Mouse (Mus musculus): ENCODE measurements around the gene Irak3.

Gene Irak3

DNA sequence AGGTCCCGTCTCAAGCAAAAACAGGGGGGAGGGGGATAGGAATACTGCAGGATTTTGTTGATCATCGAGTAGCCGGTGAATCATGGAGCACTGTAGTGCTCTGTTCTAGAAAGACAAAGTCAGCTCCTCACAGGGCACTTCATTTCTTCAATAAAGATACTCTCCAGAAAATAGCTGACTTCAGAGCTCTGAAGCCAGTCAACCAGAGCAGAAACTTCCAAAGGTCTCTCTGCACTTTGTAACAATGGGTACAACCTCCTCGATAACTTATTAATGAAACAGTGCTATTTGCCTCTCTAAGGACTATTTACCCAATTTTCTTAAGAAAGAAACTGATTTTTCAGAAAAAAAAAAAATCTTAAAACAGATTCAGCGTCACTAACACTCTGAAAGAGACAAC, 106.2 kb downstream of the Irak3 start:
- no peak for DNase-seq (ENCODE audit: low spot score)

DNA sequence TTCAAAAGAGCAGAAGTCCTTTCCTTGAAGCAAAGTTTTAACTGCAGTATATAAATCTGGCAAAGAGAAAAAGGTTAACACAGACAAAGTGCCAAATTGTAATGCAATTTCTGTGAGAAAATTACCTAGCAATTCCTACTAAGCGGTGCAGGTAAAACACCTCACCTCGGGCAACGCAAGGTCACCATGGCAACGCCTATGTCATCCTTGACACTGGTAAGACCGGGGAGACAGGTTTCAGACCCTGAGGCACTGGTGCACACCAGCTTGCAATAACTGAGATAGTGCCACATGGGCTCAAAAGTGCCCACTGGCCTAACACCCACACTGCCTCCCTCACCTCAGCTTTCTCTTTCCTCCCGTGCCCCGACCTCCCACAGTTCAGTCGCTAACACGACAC, 106.8 kb downstream of the Irak3 start:
- no peak for DNase-seq (ENCODE audit: low spot score)

DNA sequence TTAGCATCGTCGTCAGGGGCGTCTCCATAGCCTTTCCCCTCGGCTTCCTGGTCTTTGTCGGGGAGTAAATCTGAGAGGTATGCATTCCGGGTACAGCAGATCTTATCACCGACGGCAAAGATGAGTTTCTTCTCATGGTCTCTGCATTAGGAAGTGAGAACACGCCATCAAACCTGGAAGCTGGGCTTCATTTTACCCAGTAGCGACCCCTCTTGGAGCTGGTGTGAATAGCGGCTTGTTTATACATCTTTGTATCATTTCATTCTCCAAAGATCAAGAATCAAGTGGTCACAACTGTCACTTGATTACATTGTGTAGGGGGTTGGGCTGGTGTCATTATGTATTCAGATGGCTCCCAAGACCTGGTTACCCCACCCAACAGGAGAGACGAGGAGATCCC, 109.4 kb downstream of the Irak3 start:
- DNase-seq (ENCODE audit: low spot score): no peak
